Mouse (Mus musculus) midbrain, embryonic 13.5 days (tissue): Measurements from ENCODE around the gene 1500011B03Rik. TPM values are rescaled to one million over a fixed set of nuclear protein-coding genes. Genes with fewer than 3 reads are reported as not detected.
A peak's percentile ranks its signal among the peaks of the same experiment; 100 is the strongest.

ENCODE experiments used
- ATAC-seq: fragments of 200-750 bp; cut with Nextera tagmentation; 2 replicates; pipeline ENCODE4 v1.8.0; 2017; ENCODE audit warnings: mild to moderate bottlenecking, moderate TSS enrichment, moderate library complexity
- H3K27ac ChIP-seq: fragments of 300-500 bp; sonication (generic); 2 replicates; pipeline ENCODE4 v1.5.1; 2015; ENCODE audit warnings: inconsistent platforms, mild to moderate bottlenecking, moderate library complexity
- H3K27me3 ChIP-seq: fragments of 300-500 bp; sonication (generic); 2 replicates; pipeline ENCODE4 v1.6.1; 2015; ENCODE audit warnings: mild to moderate bottlenecking, inconsistent platforms
- H3K36me3 ChIP-seq: fragments of 300-500 bp; sonication (generic); 2 replicates; pipeline ENCODE4 v1.6.1; 2015; ENCODE audit warnings: mild to moderate bottlenecking, inconsistent platforms
- H3K4me1 ChIP-seq: fragments of 300-500 bp; sonication (generic); replicated peaks from 2 replicates; pipeline ENCODE4 v1.6.1; 2015; ENCODE audit warnings: inconsistent platforms
- H3K4me2 ChIP-seq: fragments of 300-500 bp; sonication (generic); replicated peaks from 2 replicates; pipeline ENCODE4 v1.6.1; 2015; ENCODE audit warnings: moderate library complexity, mild to moderate bottlenecking, inconsistent platforms
- H3K4me3 ChIP-seq: fragments of 300-500 bp; sonication (generic); replicated peaks from 2 replicates; pipeline ENCODE4 v1.5.1; 2015; ENCODE audit warnings: mild to moderate bottlenecking, inconsistent platforms
- H3K9ac ChIP-seq: fragments of 300-500 bp; sonication (generic); replicated peaks from 2 replicates; pipeline ENCODE4 v1.6.1; 2015; ENCODE audit warnings: mild to moderate bottlenecking, inconsistent platforms
- H3K9me3 ChIP-seq: fragments of 300-500 bp; sonication (generic); 2 replicates; pipeline ENCODE4 v1.6.1; 2016; ENCODE audit warnings: mild to moderate bottlenecking, inconsistent platforms
- WGBS: fragments of 180-500 bp; shearing (Covaris S2); methylation state at CpG from one replicate; pipeline ENCODE4 v1.1.7; 2015; 5-methylcytosine and 5-hydroxymethylcytosine counted together
- microRNA-seq: library from miRNA; unstranded; fragments of <30 nt; microRNA quantifications from one replicate; pipeline ENCODE4, GENCODE M21; 2016
- polyA plus RNA-seq: library from polyadenylated mRNA; unstranded; fragments of >200 nt; fragmentation: Nextera tagmentation; extraction: Ambion mirVana; gene quantifications from 2 replicates; pipeline ENCODE4 v1.2.1, GENCODE M21; 2015

The 1500011B03Rik gene
- polyA plus RNA-seq, 1 experiment from 2014 or later, result 225 TPM

GRCm38 (mm10) chr5:114761980-114762379 lies 61.3 kb downstream of the 1500011B03Rik start:
- peaks cover 80% of the 10 kb centered on the region for H3K36me3 ChIP-seq
- no peak overlapping the region for H3K4me2 ChIP-seq
- H3K4me1 ChIP-seq, result no peaks in the 10 kb centered on the region
- H3K4me3 ChIP-seq, result no peak overlapping the region
- H3K9me3 ChIP-seq, result no peaks in the 10 kb centered on the region
- H3K27ac ChIP-seq, result no peak overlapping the region
- no peak overlapping the region for H3K9ac ChIP-seq
- no peaks in the 10 kb centered on the region for H3K27me3 ChIP-seq
- 93% methylated on average over 8 of the region's 8 CpGs for WGBS
- ATAC-seq, result no peak

- Histone ChIP-seq H3K27me3 (no peaks in the 10 kb centered on the region), H3K9me3 (no peaks in the 10 kb centered on the region), H3K27ac (no peak overlapping the region), H3K4me1 (no peaks in the 10 kb centered on the region), H3K36me3 (peaks cover 83% of the 10 kb centered on the region), H3K4me3 (no peak overlapping the region), H3K9ac (no peak overlapping the region), H3K4me2 (no peak overlapping the region)
- no peak for ATAC-seq
- WGBS, result 93% methylated on average over 5 of the region's 5 CpGs
Measured at GRCm38 (mm10) chr5:114759536-114760090, 63.7 kb downstream of the 1500011B03Rik start.

Small RNA genes within 50 kb of the gene (microRNA-seq; reads per million reads assigned to microRNA genes)
- 4.3 reads per million, percentile 17 among the genes with 10 or more reads in this experiment for gene Mir6240

Other genes starting within 250 kb of the 1500011B03Rik start
- 0.39 and 0.46 TPM in 2 replicates for gene Trpv4, start 165.0 kb downstream of the 1500011B03Rik start, polyA plus RNA-seq
- gene Gltp, start 132.5 kb downstream of the 1500011B03Rik start, polyA plus RNA-seq, result 41.1 and 43.2 TPM in 2 replicates
- 18.5 and 19.7 TPM in 2 replicates for gene Tchp, start 115.7 kb downstream of the 1500011B03Rik start, polyA plus RNA-seq
- 34.9 and 48.3 TPM in 2 replicates for gene Ankrd13a, start 48.8 kb downstream of the 1500011B03Rik start, polyA plus RNA-seq
- 41.5 and 49.8 TPM in 2 replicates for gene Git2, start 48.0 kb downstream of the 1500011B03Rik start, polyA plus RNA-seq
- gene 4930519G04Rik, start 30.2 kb upstream of the 1500011B03Rik start, polyA plus RNA-seq, result not detected in 2 replicates
- 1.3 and 1.7 TPM in 2 replicates for gene Gm9936, start 35.2 kb upstream of the 1500011B03Rik start, polyA plus RNA-seq
- gene Oasl2, start 73.5 kb upstream of the 1500011B03Rik start, polyA plus RNA-seq, result 2.1 and 2.2 TPM in 2 replicates
- gene Oasl1, start 99.8 kb upstream of the 1500011B03Rik start, polyA plus RNA-seq, result 0.28 TPM in 1 of 2 replicates, not detected in the other
- 87.9 and 91.5 TPM in 2 replicates for gene 2210016L21Rik, start 118.7 kb upstream of the 1500011B03Rik start, polyA plus RNA-seq
- gene Hnf1a, start 147.6 kb upstream of the 1500011B03Rik start, polyA plus RNA-seq, result 0.06 TPM in 1 of 2 replicates, not detected in the other
- 17.6 TPM in 2 replicates for gene Sppl3, start 187.7 kb upstream of the 1500011B03Rik start, polyA plus RNA-seq